Mouse (Mus musculus) liver, adult 2 months (tissue): ENCODE results near the gene S100z. TPM values are rescaled to one million over a fixed set of nuclear protein-coding genes. Genes with fewer than 3 reads are reported as not detected.

Experiments
- DNase-seq: peaks from one replicate; pipeline ENCODE4 v3.0.0-alpha.2; 2011; ENCODE audit warnings: low read depth, low spot score; ENCODE audit errors: extremely low read depth
- H3K27ac ChIP-seq: fragments of 200-500 bp; replicated peaks from 2 replicates; pipeline ENCODE4 v1.5.1; 2012; ENCODE audit warnings: low read depth, mild to moderate bottlenecking, control low read depth, inconsistent platforms, low read length; ENCODE audit not compliant: insufficient read depth
- H3K27me3 ChIP-seq: fragments of 200-500 bp; 2 replicates; pipeline ENCODE4 v1.6.1; 2012; ENCODE audit warnings: mild to moderate bottlenecking, moderate library complexity, low read length, inconsistent platforms; ENCODE audit not compliant: control insufficient read depth, insufficient read depth
- H3K36me3 ChIP-seq: fragments of 200-500 bp; 2 replicates; pipeline ENCODE4 v1.6.1; 2012; ENCODE audit warnings: low read length, inconsistent platforms; ENCODE audit not compliant: control insufficient read depth, insufficient read depth
- H3K4me1 ChIP-seq: fragments of 200-500 bp; 2 replicates; pipeline ENCODE4 v1.6.1; 2011; ENCODE audit warnings: low read length; ENCODE audit not compliant: control insufficient read depth, insufficient read depth
- H3K4me3 ChIP-seq: fragments of 200-500 bp; 2 replicates; pipeline ENCODE4 v1.5.1; 2011; ENCODE audit warnings: low read depth, mild to moderate bottlenecking, control low read depth, low read length, moderate library complexity; ENCODE audit not compliant: insufficient read depth
- H3K79me2 ChIP-seq: fragments of 200-500 bp; 2 replicates; pipeline ENCODE4 v1.6.1; 2012; ENCODE audit warnings: inconsistent platforms, mild to moderate bottlenecking, low read length, moderate library complexity; ENCODE audit not compliant: control insufficient read depth, insufficient read depth
- H3K9ac ChIP-seq: fragments of 200-500 bp; 2 replicates; pipeline ENCODE4 v1.6.1; 2012; ENCODE audit warnings: low read depth, mild to moderate bottlenecking, control low read depth, inconsistent platforms, low read length
- CTCF ChIP-seq: fragments of 200-500 bp; IDR thresholded peaks from 2 replicates; pipeline ENCODE4 v1.5.1; 2011; ENCODE audit warnings: low read depth, low read length, control low read depth
- POLR2A ChIP-seq: fragments of 200-500 bp; IDR thresholded peaks from 2 replicates; pipeline ENCODE4 v1.6.1; 2011; ENCODE audit warnings: low read length, control low read depth; ENCODE audit not compliant: insufficient read depth; ENCODE audit errors: extremely low read depth
- WGBS: fragments of 180-500 bp; shearing (Covaris S2); methylation state at CpG from one replicate; pipeline ENCODE4 v1.1.7; 2018; 5-methylcytosine and 5-hydroxymethylcytosine counted together
- polyA plus RNA-seq: library from polyadenylated mRNA; depleted of rRNA; stranded (reverse); fragments of >200 nt; gene quantifications from 2 replicates; pipeline ENCODE4 v1.2.3, GENCODE M21; 2012
- total RNA-seq: library from RNA; depleted of rRNA; stranded (reverse); fragments of >200 nt; gene quantifications from 2 replicates; pipeline ENCODE4 v1.2.3, GENCODE M21; 2014

S100z gene
- total and polyA plus RNA-seq, 2 experiments: not detected

DNA sequence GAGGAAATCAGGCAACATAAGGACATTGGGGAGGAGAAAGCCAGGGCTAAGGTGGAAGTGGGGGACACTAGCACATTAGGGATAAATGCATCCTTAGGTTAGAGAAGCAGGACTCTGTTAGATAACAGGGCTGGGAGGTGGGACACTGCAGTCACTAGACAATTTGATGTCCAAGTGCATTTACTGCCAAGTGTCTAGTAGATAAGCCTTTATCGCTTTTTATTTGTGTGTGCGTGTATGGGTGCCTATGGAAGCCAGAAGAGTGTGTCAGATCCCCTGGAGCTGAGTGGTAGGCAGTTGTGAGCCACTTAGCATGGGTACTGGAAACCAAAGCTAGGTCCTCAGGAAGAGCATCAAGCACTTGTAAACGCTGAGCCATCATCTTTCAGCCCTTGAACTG, 4.2 kb downstream of the S100z start:
- H3K4me3 ChIP-seq: no peak overlapping the region
- no peaks in the 10 kb centered on the region for H3K4me1 ChIP-seq
- 78% methylated on average over 3 of the region's 3 CpGs for WGBS
- TF ChIP-seq POLR2A: no peak
- no peak for TF ChIP-seq CTCF
- H3K36me3 ChIP-seq: no peaks in the 10 kb centered on the region
- H3K27ac ChIP-seq: no peak overlapping the region
- no peaks in the 10 kb centered on the region for H3K27me3 ChIP-seq
- H3K9ac ChIP-seq: no peak overlapping the region
- no peaks in the 10 kb centered on the region for H3K79me2 ChIP-seq
- no peak for DNase-seq

DNA sequence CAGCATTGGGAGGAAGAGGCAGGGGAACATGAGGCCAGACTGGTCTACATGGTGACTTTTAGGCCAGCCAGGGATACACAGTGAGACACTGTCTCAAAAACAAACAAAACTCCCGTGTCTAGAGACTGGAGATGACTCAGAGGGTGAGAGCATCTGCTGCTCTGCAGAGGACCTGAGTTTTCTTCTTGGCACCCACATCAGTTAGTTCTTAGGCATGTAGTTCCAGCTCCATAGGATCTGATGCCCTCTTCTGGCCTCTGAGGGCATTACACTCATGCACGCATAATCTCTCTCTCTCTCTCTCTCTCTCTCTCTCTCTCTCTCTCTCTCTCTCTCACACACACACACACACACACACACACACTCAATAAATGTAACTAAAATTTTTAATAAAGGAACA, 7.6 kb downstream of the S100z start:
- TF ChIP-seq POLR2A: no peak
- TF ChIP-seq CTCF: no peak
- DNase-seq: no peak
- H3K27ac ChIP-seq: no peak overlapping the region
- H3K27me3 ChIP-seq: no peaks in the 10 kb centered on the region
- WGBS: 58% methylated on average over 2 of the region's 2 CpGs
- H3K36me3 ChIP-seq: no peaks in the 10 kb centered on the region
- no peak overlapping the region for H3K9ac ChIP-seq
- H3K4me3 ChIP-seq: no peak overlapping the region
- H3K79me2 ChIP-seq: no peaks in the 10 kb centered on the region
- no peaks in the 10 kb centered on the region for H3K4me1 ChIP-seq

DNA sequence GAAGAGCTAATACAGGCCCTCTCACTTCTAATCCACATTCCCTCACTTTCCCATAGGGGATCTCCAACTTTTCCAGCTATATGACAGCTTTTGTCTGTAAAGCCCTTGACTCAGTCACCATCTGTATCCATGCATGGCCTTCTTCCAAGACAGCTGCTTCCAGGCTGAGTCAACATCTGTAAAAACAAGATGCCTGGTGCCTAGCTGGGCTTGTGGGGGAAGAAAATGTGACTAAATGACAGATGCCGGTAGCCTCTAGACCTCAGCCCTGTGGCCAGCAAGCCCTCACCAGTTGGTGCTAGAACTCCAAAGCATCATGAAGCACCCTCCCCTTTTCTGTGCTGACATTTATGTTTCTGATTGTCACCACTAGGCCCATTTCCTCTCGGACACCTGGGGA, 27.0 kb downstream of the S100z start:
- no peaks in the 10 kb centered on the region for H3K4me1 ChIP-seq
- H3K27me3 ChIP-seq: no peaks in the 10 kb centered on the region
- no peak overlapping the region for H3K4me3 ChIP-seq
- no peaks in the 10 kb centered on the region for H3K79me2 ChIP-seq
- 81% methylated on average over 2 of the region's 2 CpGs for WGBS
- TF ChIP-seq POLR2A (no peak), CTCF (no peak)
- no peak overlapping the region for H3K27ac ChIP-seq
- DNase-seq: no peak
- no peaks in the 10 kb centered on the region for H3K36me3 ChIP-seq
- no peak overlapping the region for H3K9ac ChIP-seq

DNA sequence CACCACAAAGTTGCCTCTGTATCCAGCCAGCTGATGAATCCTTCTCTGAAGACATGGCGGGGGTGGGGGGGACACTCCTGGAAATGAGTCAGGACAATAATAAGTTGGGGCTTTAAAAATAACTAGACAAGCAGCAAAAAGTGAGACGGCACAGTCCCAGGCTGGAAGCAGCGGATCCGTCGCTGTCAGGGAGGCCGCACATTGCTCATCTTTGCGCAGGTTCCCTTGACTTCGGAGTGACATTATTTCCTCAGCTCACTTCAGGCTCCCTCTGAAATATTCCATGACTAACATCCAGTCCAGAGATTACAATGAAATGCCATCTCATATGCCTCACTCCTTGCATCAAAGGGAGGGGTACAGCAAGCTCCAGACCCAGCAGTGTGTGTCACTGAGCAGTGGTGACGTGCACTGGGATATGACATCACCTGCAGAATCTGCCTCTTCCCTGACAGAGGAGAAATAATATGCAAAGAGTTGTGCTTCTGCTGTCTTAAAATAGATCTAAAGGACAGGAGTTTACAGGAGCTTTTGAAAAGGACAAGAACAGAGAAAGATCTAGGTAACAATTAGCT, 27.8 kb downstream of the S100z start:
- Histone ChIP-seq H3K27me3 (no peaks in the 10 kb centered on the region), H3K79me2 (no peaks in the 10 kb centered on the region), H3K4me1 (no peaks in the 10 kb centered on the region), H3K9ac (no peak overlapping the region), H3K27ac (no peak overlapping the region), H3K4me3 (no peak overlapping the region), H3K36me3 (no peaks in the 10 kb centered on the region)
- 90% methylated on average over 9 of the region's 9 CpGs for WGBS
- no peak for TF ChIP-seq POLR2A
- TF ChIP-seq CTCF: no peak
- DNase-seq: no peak

DNA sequence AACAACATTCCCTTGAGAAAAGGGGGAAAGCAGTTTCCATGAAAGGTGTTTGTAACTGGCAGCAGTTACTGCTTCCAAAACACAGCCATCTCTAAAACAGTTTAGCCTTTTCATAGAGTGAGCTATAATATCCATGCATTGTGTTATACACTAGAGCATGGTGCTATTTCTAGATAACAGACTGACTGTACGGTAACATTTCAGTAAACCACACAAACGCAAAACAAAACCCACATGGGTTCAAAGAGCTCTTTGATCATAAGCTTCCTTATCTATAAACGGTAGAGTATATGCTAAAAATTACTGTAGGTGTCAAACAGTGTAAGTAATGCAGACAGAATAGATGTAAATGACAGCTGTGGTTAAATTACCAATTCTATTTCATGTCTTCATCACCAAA, 28.8 kb downstream of the S100z start:
- WGBS: 63% methylated on average over 3 of the region's 3 CpGs
- Histone ChIP-seq H3K4me1 (no peaks in the 10 kb centered on the region), H3K27ac (no peak overlapping the region), H3K4me3 (no peak overlapping the region), H3K9ac (no peak overlapping the region), H3K27me3 (0 out of 2 replicates have a peak, but pooled peaks cover under 1% of the 10 kb centered on the region), H3K36me3 (no peaks in the 10 kb centered on the region), H3K79me2 (no peaks in the 10 kb centered on the region)
- TF ChIP-seq CTCF (no peak), POLR2A (no peak)
- no peak for DNase-seq

DNA sequence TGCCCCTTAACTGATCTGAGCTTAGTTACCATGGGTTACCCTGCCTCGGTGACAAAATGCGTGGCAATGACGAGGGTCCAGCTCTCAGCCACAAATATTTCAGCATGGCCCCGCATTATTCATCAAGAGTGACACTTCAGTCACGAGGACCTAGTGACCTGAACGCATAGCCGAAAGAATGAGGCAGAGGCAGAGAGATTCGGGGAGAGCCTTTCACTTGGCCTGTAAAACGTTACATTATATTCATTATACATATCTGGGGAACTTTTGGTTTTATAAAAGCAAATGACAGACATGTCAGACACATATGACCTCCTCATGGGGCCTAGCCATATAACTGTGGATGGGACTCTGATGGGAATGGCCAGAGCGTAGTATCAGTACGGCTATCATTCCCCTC, 33.7 kb downstream of the S100z start, which contains the start of gene Crhbp:
TSS of gene Crhbp (minus strand) at position 101 of the 400 bp plus-strand sequence.
- no peak for DNase-seq
- Histone ChIP-seq H3K27ac (no peak within 1 kb of the TSS), H3K4me1 (no peaks in the 10 kb centered on the region), H3K79me2 (no peaks in the 10 kb centered on the region), H3K9ac (no peak within 1 kb of the TSS), H3K4me3 (no peak within 1 kb of the TSS), H3K27me3 (peaks cover 6% of the 10 kb centered on the region; the same call in 1 of the 2 replicates), H3K36me3 (no peaks in the 10 kb centered on the region)
- TF ChIP-seq CTCF (no peak), POLR2A (no peak)
- 74% methylated on average over 11 of the region's 11 CpGs for WGBS
